Mouse (Mus musculus) hindbrain, postnatal 0 days (tissue): Measurements from ENCODE around the gene H2-Ke6. TPM values are rescaled to one million over a fixed set of nuclear protein-coding genes. Genes with fewer than 3 reads are reported as not detected.
A peak's percentile ranks its signal among the peaks of the same experiment; 100 is the strongest.

ENCODE experiments used
- ATAC-seq: fragments of 200-750 bp; cut with Nextera tagmentation; 2 replicates; pipeline ENCODE4 v1.8.0; 2017; ENCODE audit warnings: mild to moderate bottlenecking, moderate TSS enrichment, moderate library complexity
- DNase-seq: peaks from one replicate; pipeline ENCODE4 v3.0.0-alpha.2; 2015; ENCODE audit warnings: low spot score
- H3K27ac ChIP-seq: fragments of 300-500 bp; sonication (generic); 2 replicates; pipeline ENCODE4 v1.5.1; 2014; ENCODE audit warnings: mild to moderate bottlenecking
- H3K27me3 ChIP-seq: fragments of 300-500 bp; sonication (generic); 2 replicates; pipeline ENCODE4 v1.6.1; 2014; ENCODE audit warnings: low read length, mixed read lengths; ENCODE audit not compliant: insufficient read depth
- H3K36me3 ChIP-seq: fragments of 300-500 bp; sonication (generic); 2 replicates; pipeline ENCODE4 v1.6.1; 2014; ENCODE audit warnings: low read length, mixed read lengths; ENCODE audit not compliant: insufficient read depth
- H3K4me1 ChIP-seq: fragments of 300-500 bp; sonication (generic); 2 replicates; pipeline ENCODE4 v1.6.1; 2014; ENCODE audit warnings: antibody characterized with exemption, low read length, mixed read lengths; ENCODE audit not compliant: insufficient read depth
- H3K4me2 ChIP-seq: fragments of 300-500 bp; sonication (generic); 2 replicates; pipeline ENCODE4 v1.6.1; 2014; ENCODE audit warnings: low read depth, mild to moderate bottlenecking, low read length, moderate library complexity, mixed read lengths
- H3K4me3 ChIP-seq: fragments of 300-500 bp; sonication (generic); 2 replicates; pipeline ENCODE4 v1.5.1; 2014; ENCODE audit warnings: low read length
- H3K9ac ChIP-seq: fragments of 300-500 bp; sonication (generic); replicated peaks from 2 replicates; pipeline ENCODE4 v1.6.1; 2014; ENCODE audit warnings: mild to moderate bottlenecking, low read length, moderate library complexity, mixed read lengths
- H3K9me3 ChIP-seq: fragments of 300-500 bp; sonication (generic); 2 replicates; pipeline ENCODE4 v1.6.1; 2016; ENCODE audit warnings: low read length, mixed read lengths
- CTCF ChIP-seq: IDR thresholded peaks from 2 replicates; pipeline ENCODE4 v1.5.1; 2016; ENCODE audit warnings: antibody characterized with exemption, control low read depth, low read depth
- WGBS: fragments of 180-500 bp; shearing (Covaris S2); extraction: QIAGEN DNeasy Blood & Tissue Kit; methylation state at CpG from one replicate; pipeline ENCODE4 v1.1.7; 2014; 5-methylcytosine and 5-hydroxymethylcytosine counted together
- polyA plus RNA-seq: library from polyadenylated mRNA; unstranded; fragments of >200 nt; fragmentation: Nextera tagmentation; extraction: Ambion mirVana; gene quantifications from 2 replicates; pipeline ENCODE4 v1.2.1, GENCODE M21; 2015
- total RNA-seq: library from RNA; depleted of rRNA; stranded (reverse); fragments of >200 nt; gene quantifications from 2 replicates; pipeline ENCODE4 v1.2.3, GENCODE M21; 2014

Gene H2-Ke6
- total and polyA plus RNA-seq, 2 experiments from 2014 or later: 78.3 to 78.9 TPM

DNA sequence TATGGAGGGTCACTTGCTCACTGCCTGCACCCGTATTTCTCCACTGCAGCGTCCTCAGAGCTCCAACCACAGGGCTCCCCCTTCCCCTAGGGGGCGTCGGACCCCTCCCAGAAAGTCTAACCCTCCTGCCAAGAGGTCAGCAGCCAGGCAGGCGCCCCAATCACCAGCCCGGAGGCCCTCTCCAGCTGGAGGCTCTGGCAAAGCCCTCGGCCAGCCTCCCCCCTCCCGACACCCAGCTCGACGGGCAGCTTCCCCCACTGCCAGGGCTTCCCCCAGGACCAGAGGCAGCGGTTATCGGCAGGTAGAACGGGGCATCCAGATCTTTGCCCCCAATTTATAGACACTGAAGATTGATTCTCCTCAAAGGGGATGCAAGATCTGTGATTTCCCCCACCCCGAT lies 18.1 kb upstream of the H2-Ke6 start:
- Histone ChIP-seq H3K27me3 (no peaks in the 10 kb centered on the region), H3K36me3 (no peaks in the 10 kb centered on the region), H3K4me2 (no peak overlapping the region), H3K4me3 (no peak overlapping the region), H3K9ac (no peak overlapping the region), H3K27ac (no peak overlapping the region), H3K9me3 (peaks cover 4% of the 10 kb centered on the region; the same call in 1 of the 2 replicates), H3K4me1 (no peaks in the 10 kb centered on the region)
- ATAC-seq: no peak
- WGBS: 78% methylated on average over 14 of the region's 14 CpGs
- TF ChIP-seq CTCF: no peak
- DNase-seq: no peak

DNA sequence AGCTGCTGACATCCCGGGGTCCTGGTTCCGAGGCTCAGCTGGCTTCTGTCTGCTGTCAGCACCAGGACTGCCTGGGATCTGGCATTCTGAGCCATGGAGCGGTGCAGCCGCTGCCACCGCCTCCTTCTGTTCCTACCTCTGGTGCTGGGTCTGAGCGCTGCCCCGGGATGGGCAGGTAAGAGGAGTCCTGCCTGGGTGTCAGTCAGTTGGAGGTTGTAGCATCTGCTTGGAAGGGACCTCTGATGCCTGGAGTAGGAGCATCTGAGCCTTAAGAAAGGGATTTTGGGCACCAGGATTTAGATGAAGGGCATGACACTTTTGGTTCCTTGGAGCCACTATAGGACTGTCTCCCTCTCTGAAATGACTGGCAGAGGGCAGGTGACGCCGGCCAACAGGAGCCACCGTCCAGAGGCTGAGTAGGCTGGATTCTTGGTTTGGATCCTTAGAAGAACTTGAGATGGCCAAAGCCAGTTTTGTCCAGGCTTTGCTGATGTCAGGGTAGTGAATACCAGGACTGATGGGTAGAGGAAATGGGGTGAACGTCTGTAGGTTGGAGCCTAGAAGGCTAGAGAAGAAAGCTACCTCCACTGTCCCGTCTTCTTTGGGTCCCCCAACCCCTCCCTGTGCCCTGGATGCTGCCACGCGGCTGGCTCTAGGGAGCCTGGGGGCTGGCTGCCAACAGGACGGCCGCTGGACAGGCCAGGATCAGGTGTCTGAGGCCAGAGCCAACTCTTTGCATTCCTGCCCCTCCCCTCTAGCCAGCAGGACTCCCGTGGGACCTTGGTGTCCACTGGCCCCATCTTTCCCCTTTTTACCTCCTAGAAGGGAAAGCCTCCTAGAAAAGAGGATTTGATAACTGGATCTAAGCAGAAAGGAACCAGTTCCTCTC lies 11.9 kb upstream of the H2-Ke6 start:
- no peak for TF ChIP-seq CTCF
- Histone ChIP-seq H3K27ac (no peak overlapping the region), H3K27me3 (no peaks in the 10 kb centered on the region), H3K4me2 (peak overlapping the region; percentile 63), H3K4me3 (peak overlapping the region; percentile 28), H3K9me3 (no peaks in the 10 kb centered on the region), H3K36me3 (peaks cover 26% of the 10 kb centered on the region), H3K4me1 (peaks cover 7% of the 10 kb centered on the region; the same call in 1 of the 2 replicates), H3K9ac (peak overlapping the region; percentile 17)
- peak; percentile 43 for DNase-seq
- no peak for ATAC-seq
- WGBS: 31% methylated on average over 17 of the region's 17 CpGs

DNA sequence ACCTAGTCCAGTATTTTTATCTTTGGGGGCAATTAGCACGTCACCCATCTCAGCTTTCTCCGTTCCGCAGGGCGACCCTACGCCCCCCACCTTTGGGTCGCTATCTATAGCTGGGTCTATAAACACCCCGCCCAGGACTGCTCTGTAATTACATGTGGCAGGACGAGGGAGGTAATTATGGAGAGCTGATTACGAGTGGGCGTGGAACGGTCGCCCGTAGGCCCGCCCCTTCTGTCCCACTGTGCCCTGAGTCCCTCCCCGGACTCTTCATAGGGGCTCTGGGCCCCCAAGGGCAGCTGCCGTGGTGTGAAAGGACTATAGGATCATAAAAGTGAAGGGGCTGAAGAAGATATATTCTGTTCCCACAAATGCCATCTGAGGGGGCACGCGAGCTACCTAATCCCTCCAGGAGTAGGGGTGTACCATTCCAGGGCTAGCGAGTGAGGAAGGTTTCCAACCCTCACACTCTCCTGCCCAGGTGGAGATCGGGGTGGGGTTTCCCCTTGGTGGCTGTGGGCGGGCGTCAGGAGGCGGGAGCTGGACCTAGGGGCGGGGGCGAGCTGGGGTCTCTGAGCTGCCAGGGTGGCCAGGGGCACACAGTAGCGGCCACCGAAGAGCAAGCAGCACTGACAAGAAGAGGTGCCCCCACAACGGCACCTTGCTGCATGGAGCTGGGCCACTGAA lies 11.2 kb upstream of the H2-Ke6 start, which contains the start of gene Col11a2:
Col11a2 (plus strand) TSS at position 560 of the 684 bp plus-strand sequence.
- ATAC-seq (peak; percentile 48), DNase-seq (peak; percentile 43)
- Histone ChIP-seq H3K9ac (peak within 1 kb of the TSS; percentile 17), H3K27ac (no peak within 1 kb of the TSS; the same call in 1 of the 2 replicates), H3K27me3 (no peaks in the 10 kb centered on the region), H3K4me1 (peaks cover 7% of the 10 kb centered on the region; the same call in 1 of the 2 replicates), H3K36me3 (peaks cover 26% of the 10 kb centered on the region), H3K9me3 (no peaks in the 10 kb centered on the region), H3K4me2 (peak within 1 kb of the TSS; percentile 63), H3K4me3 (peak within 1 kb of the TSS; percentile 28)
- TF ChIP-seq CTCF: peak; percentile 36
- WGBS: 12% methylated on average over 26 of the region's 28 CpGs

DNA sequence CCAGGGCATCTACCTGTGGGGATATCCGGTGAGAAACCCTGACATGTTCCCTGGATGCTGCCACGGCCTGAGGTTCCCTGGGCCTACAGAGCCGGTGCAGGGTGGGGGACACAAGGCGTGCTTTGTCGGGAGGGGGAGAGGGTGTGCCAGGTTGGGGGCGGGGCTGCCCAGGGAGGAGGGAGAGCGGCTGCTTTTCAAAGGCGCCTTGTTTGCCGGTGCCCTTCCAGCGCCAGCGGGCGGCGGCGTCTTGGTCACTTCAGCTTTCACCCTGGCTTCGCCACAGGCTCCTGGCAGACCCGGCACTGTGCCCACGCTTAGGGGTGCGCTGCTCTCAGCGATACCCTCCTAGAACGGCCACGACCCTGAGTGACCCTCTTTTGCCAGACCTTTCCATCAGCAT lies 10.6 kb upstream of the H2-Ke6 start:
- ATAC-seq (peak; percentile 19; the same call in 1 of the 2 replicates), DNase-seq (peak; percentile 62)
- Histone ChIP-seq H3K4me1 (peaks cover 7% of the 10 kb centered on the region; the same call in 1 of the 2 replicates), H3K36me3 (peaks cover 26% of the 10 kb centered on the region), H3K27me3 (no peaks in the 10 kb centered on the region), H3K9ac (peak overlapping the region; percentile 10; the same call in 1 of the 2 replicates), H3K4me2 (peak overlapping the region; percentile 63), H3K27ac (no peak overlapping the region; the same call in 1 of the 2 replicates), H3K4me3 (peak overlapping the region; percentile 28), H3K9me3 (no peaks in the 10 kb centered on the region)
- TF ChIP-seq CTCF: no peak
- WGBS: 23% methylated on average over 19 of the region's 21 CpGs

DNA sequence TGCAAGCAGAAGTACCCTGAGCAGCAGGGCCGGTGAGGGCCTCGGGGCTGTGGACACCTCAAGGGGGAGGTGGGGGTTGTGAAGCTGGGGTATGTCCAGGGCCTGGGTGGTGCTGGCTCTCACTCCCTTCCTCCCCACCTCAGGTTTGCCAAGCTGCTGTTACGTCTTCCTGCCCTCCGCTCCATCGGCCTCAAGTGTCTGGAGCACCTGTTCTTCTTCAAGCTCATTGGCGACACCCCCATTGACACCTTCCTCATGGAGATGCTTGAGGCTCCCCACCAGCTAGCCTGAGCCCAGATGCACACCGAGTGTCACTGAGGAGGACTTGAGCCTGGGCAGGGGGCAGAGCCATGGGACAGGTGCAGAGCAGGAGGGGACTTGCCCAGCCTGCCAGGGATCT lies 9.4 kb upstream of the H2-Ke6 start:
- Histone ChIP-seq H3K4me2 (no peak overlapping the region), H3K27ac (no peak overlapping the region), H3K4me3 (no peak overlapping the region), H3K9ac (no peak overlapping the region), H3K4me1 (peaks cover 7% of the 10 kb centered on the region), H3K36me3 (peaks cover 26% of the 10 kb centered on the region), H3K9me3 (no peaks in the 10 kb centered on the region), H3K27me3 (no peaks in the 10 kb centered on the region)
- DNase-seq (no peak), ATAC-seq (no peak)
- WGBS: 91% methylated on average over 7 of the region's 7 CpGs
- TF ChIP-seq CTCF: no peak

DNA sequence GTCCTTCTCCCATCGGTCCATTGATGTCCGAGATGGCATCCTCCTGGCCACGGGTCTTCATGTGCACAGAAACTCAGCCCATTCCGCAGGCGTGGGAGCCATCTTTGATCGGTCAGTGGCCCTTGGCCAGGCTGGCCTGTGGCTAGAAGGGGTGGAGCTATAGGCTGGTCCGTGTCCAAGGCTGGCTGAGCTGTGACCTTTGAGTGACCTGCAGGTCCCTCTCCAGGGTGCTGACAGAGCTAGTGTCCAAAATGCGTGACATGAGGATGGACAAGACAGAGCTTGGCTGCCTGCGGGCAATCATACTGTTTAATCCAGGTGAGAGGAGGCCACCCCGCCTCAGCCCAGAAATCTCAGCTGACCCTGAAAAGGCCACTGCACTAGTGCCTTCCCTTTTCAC lies 8.8 kb upstream of the H2-Ke6 start:
- Histone ChIP-seq H3K4me1 (peaks cover 7% of the 10 kb centered on the region), H3K36me3 (peaks cover 26% of the 10 kb centered on the region), H3K27ac (no peak overlapping the region), H3K4me3 (no peak overlapping the region), H3K27me3 (no peaks in the 10 kb centered on the region), H3K9me3 (no peaks in the 10 kb centered on the region), H3K4me2 (no peak overlapping the region), H3K9ac (no peak overlapping the region)
- no peak for TF ChIP-seq CTCF
- DNase-seq (no peak), ATAC-seq (no peak)
- WGBS: 79% methylated on average over 10 of the region's 10 CpGs
